Mouse (Mus musculus): ENCODE data around the gene F830045P16Rik. TPM values are rescaled to one million over a fixed set of nuclear protein-coding genes. Genes with fewer than 3 reads are reported as not detected.
"Not testable (repeated sequence)": the region's sequence is repeated elsewhere in the genome, so short reads cannot be mapped to it uniquely, and the experiment has no call there.

F830045P16Rik gene
- polyA plus RNA-seq, 1 experiment from 2014 or later, result not detected

DNA sequence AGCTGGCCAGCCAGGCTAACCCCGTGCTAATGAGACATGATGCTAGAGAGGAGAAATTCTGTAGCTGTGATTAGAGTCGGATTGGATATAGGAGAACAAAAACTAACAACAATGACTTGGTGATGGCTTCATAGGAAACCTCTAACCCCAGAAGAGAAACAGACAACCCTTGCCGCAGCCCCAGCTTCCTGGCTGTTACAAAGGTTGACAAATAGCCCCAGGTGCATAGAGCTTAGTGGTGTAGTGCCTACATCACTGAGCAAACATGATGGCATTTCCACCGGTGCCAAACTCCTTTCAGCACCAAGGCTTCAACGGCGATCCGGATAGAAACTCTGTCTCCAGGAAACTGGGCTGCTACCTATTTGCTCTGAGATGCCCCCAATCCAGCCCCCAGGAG lies 9.2 kb upstream of the F830045P16Rik start:
- no peak for DNase-seq (ENCODE audit: low spot score)

DNA sequence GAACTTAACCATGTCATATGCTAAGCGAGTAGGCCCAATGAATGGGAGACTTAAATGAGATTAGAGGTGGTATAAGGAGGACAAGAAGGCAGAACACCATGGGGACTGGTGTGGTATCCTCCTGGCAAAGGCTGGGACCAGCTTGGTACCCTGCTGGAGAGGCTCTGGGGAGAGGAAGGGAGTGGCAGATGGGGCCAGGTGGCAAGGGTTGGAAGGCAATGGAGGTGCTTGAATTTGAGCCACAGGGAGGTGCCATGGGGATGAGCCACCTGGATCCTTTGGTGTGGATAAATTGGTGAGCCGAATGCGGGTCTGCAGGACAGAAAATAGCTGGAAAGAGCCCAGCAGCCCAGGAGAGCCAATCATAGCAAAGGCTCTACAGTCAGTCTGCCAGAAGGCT lies 8.5 kb upstream of the F830045P16Rik start:
- no peak for DNase-seq (ENCODE audit: low spot score)

DNA sequence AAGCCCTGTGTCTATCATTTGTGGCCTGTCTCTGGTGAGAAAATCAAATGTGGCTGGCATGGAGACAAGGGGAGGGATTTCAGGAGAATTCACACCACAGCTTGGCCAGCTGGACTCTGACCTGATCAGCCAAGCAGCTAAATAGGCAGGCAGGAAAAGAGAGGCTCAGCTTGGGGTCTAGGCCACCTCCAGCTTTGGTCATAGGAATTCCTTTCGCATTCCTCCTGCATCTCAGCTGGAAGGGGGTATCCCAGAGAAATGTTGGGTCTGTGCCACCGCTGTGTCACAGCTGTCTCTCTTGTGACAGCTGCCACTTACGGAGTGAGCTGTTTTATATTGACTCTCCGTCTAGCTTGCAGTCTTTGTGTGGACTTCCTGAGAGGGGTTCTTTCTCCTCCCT lies 8.0 kb upstream of the F830045P16Rik start:
- no peak for DNase-seq (ENCODE audit: low spot score)

DNA sequence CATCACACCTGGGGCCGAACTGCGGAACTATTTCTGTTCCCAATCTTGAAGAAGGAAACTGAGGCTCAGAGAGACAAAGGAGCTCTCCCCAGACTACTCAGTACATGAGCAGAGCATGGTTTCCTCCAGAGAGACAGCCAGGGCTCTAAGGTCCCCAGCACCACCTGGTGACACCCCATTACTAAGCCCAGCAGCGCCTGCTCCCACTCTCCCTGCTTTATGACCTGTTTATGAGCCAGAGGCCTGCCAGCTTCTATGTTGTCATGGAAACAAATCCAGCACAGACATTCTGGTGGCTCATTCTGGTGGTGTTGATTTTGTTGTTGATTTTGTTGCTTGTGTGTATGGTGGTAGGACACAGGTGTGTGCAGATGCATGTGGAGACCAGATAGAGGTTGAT lies 3.6 kb upstream of the F830045P16Rik start:
- DNase-seq (ENCODE audit: low spot score), result no peak

DNA sequence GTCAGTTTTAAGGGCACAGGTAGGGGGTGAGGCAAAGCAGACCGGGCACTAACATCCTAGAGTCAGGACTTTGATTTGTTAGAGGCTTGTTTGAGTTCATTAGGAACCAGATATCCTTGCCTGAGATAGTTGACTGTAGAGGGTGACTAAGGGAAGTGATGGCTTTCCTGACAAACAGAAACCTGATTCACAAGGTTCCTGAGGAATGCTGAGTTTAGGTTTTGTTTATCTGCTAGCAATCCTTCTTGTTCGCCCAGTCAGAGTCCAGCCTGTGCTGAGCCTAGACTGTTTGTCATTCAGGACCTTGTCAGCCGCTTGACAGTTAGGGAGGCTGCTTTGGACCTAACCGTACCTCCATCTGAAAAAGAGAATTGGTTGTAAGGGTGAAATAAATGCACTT lies 2.8 kb upstream of the F830045P16Rik start:
- no peak for DNase-seq (ENCODE audit: low spot score)

DNA sequence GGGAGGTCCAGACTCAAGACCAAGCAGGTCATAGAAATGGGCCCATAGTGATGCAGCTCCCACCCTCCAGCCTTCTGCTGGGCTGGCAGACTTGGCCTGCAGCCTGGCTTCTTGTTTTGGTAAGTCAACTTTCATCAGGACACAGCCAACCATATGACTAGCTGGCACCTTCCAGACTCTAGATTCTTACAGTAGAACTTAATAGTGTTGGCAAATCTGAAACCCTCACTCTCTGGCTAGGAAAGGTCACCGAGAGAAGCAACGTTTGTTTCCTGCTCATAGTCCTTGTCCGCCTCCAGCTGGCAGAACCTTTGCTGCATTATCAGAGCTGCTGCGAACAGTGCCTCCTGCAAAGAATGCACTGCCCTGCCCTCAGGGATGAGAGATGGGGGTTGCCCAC lies 1.5 kb upstream of the F830045P16Rik start:
- no peak for DNase-seq (ENCODE audit: low spot score)

DNA sequence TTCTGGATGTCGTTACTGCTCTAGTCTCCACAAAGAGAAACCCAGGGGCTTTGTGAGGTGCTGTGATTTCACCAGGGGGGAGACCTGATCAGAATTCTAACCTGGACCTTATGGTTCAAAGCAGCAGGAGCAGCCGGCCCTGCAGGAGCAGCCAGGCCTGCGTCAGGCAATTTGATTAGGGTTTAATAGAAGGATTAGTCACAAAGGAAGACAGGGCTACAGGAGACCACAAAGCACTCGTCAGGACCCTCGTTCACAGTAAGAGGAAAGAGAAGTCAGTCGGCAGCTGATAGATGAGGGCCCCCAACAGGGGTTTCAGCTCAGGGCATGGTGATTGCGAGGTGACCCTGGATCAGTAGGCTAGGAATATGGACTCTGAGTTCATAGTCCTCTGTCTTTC lies 958 bp upstream of the F830045P16Rik start:
- DNase-seq (ENCODE audit: low spot score), result no peak

DNA sequence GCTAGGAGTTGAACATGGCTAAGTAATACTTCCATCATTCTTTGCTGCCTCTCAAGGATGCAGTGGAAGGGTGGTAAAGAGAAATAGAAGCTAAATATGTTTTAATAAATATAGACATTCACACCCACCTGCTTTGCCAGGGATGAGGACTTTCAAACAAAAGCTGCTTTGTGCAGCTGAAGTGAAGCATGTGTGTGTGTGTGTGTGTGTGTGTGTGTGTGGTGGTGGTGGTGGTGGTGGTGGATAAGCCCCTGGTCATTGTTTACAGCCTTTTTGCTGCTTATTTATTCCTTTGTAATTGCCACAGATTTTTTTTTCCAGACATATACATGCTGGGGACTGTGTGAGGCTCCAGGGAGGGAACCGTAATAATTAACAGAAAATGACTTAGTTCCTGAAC lies 524 bp upstream of the F830045P16Rik start:
- no peak for DNase-seq (ENCODE audit: low spot score)

DNA sequence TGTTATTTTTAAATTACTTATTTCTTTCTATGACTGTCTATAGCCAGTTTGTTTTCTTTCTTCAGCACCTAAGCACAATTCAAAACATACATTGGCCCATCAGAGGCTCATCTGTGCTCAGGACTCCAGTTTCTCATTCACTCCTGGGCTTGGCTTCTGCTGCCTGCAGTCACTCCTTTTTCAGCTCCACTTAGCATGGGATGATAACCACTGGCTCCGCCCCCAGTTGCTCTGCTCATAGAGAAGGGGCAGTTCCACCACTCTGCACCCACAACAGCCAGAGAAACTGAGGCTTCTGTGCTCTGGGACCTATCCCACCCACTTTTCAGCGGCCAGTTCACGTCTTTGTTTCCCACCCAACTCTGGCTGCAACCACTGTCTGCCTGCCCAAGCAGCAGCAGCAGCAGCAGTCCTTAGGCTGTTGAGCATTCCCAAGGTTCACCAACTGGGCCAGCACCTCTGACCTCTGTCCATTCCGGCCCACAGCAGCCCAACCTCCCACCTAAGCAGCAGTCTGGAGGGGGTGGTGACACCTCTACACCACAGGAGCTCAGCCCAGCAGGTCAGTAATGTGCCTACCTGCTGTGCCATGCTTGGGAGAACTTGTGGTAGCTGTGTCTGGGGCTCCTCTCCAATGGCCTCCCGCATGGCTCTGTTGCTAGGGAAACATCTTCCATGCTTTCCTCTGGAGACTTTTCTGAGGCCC lies 1.4 kb downstream of the F830045P16Rik start:
- DNase-seq (ENCODE audit: low spot score), result no peak

DNA sequence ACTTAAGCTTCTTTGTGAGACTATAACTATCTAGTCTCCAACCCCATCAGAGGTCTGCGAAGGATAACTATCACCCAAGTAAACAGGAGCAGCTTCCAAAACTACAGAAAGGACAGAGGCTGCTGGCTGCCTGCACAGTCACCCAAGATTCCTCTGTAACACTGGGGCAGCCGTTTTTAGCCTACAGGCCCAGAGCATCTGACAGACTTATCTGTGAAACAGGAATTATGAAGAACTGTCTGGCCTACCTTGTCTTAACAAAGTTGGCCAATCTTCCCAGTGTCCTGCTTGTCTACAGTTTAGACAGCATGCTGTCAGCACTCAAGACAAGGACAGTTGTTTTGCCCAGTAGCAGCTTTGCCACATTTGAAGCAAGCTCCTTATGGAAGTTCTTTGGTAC lies 4.5 kb downstream of the F830045P16Rik start:
- DNase-seq (ENCODE audit: low spot score), result no peak

DNA sequence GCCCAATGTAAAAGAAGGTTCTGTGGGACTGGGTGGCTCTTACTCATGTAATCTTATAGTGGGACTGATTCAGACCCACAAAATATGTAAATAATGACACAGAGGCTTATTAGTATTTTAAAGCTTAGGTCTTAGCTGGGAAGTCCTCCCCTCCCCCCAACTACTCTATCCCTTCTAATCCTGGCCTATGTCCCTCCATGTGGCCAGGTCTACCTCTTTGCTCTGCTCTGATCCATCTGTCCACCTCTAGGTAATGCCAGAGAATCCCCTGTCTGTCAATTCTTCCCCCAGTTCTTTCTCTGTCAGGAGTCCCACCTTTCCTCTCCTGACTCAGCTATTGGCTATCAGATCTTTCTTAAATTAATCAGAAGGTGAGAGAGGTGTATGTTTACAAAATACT lies 5.3 kb downstream of the F830045P16Rik start:
- no peak for DNase-seq (ENCODE audit: low spot score)

DNA sequence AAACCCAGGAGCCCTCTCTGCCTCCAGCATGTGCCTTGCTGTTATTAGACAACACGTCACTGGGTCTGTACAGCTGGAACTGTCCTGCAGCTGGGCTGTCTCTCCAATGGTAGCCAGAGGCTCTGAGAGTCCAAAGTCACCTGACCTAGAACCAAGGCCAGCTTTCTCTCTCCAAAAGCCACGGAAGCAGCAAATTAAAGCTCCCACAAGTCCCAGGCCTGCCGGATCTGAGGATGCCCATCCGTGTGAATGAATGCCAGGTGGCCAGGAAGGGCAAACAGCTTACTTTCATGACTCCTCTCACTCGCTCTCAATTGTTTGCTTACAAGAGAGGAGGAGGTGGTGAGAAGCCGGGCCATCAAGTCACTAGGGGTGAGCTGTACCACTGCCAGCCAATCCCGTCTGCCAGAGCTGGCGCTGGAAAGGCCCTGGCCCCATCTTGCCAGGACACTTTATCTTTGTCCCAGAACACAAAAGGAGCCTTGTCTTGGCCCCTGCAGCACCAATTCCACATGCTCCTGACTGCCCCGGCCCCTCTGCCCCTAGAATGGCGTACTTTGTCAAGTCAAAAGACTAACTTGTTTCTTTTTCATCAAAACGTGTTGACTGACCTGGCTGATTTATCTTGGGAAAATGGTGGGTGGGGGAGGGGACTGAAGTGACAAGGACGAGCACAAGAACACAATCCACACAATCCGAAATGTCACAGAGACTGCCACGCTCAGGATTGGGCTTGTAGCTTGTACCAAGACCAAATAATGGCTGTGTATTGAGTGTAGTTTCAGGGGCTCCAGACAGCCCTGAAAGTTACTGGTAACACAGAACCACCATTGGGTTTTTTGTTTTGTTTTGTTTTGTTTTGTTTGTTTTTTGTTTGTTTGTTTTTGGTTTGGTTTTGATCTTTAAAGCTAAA lies 6.8 kb downstream of the F830045P16Rik start:
- no peak for DNase-seq (ENCODE audit: low spot score)

DNA sequence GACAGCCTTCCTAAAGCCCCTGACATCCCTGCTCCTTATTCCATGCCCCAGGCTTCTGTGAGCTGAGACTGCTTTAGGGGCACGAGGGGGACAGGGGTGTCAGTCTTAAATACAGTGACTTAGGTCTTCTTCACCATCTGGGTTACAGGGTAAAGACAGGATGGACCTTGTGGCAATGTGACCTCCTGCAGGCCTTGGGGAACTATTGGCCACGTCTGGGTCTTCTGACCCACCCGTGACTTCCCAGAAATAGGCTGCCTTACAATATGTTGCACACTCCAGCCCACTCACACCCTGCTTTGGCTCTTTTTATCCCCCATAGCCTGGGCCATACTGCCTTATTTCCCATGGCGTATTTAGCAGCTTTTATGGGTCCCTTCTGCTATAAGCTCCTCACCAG lies 8.5 kb downstream of the F830045P16Rik start:
- DNase-seq (ENCODE audit: low spot score), result no peak

DNA sequence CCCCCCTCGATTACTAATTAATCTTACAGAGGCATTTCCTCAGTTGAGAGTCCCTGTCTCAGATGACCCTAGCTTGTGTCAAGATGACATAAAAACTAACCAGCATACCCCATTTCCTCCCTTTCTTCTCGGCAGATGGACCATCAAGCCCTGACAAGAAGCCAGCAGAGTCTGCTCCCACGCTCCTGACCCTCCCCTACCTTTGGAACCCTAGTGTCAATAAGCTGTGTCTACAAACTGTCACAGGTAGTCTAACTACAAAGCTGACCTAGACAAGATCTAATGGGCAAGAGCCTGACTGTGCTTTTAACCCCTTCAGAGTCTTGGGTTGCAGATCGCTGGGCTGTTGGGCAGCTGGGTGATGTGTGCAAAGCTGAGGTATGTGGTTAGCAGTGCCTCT lies 10.1 kb downstream of the F830045P16Rik start:
- DNase-seq (ENCODE audit: low spot score), result no peak

DNA sequence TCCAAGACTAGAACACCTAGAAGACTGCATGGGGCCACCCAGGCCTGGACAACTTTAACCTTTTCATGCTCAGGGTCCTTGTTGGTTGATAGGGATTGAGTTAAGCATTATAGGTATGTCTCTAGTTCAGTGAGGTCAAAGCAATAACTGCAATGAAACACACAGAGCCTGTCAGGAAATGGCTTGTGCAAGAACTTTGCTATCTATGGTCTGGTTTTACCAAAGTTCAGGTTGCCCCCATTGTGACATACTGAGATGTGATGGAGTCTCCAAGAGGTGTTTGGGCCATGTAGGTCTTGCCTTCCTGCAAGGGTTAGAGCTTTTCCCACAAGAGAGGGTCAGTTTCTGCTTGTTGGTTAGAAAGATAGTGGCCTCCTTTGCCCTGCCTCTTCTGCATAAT lies 10.8 kb downstream of the F830045P16Rik start:
- DNase-seq (ENCODE audit: low spot score), result no peak

DNA sequence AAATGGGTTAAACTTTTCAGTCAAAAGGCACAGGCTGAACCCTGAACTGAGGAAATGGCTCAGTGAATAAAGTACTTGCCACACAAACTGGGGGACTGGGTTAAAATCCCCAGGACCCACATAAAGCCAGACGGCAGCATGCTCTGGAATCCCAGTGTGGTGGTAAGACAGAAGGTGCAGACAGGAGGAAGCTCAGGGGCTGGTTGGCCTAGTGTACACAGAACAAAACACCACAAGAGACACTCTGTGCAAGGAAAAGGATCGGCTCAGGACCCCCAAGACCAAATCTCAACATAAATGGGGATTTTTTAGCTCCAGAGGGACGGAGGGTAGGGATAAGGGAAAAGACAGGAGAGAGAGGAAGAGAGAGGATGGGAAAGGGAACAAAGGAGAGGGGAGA lies 17.9 kb downstream of the F830045P16Rik start:
- DNase-seq (ENCODE audit: low spot score), result no peak

DNA sequence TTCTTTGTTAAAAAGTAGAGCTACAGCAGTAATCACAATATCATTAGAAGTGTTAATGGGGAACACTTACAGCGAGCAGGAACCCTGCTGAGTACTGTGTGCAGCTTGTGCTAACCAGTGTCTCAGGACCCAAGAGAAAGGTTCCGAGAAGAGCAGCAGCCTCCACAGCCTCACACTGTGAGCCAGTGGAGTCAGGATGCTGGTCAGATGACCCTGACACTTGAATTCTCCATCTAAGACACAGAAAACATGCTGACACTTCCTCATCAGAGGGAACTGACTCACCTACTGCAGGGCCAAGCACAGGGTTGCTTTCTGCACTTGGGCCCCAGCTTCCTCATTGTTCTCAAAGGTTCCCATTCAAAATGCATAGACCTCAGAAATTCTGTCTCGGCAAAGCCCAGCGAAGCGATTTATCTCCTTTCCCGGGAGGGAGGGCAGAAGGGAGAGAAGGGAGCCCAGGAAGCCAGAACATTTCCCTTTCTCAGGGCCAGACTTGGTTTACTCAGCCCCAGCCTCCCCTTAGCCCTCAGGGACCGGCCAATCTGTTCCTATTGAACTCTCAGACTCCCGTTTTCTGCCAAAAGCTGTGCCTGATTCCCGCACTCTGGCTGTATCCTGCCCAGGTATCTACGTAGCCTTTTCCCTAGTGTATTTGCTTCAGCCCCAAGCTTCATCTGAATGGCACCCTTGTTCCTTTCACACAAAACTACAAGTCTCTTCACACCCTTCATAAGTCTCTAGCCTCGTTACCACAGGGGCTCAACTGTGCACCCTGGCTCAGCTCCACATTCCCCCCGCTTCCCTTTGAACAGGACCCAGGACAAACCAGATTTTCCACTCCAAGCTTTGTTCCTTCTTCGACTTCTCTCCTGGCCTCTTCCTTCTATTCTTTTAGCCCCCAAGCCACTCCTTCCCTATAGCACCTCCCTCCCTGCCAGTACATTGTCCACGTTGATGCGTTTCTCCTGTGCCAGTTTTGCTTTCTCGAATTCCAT lies 21.2 kb downstream of the F830045P16Rik start:
- no peak for DNase-seq (ENCODE audit: low spot score)

DNA sequence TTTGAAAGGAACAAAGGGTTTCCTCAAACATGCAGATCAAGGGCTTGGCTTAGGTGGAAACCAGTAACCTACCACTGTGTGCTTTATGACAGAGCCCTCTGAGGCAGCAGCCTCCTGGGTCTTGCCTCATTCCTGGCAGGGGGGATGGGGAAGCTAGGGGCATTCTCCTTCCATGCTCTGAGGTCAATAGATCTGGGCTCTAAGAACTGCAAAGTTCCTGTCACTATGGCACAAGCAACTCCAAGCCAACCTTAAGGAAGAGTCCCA lies 22.1 kb downstream of the F830045P16Rik start:
- DNase-seq (ENCODE audit: low spot score), result no peak

DNA sequence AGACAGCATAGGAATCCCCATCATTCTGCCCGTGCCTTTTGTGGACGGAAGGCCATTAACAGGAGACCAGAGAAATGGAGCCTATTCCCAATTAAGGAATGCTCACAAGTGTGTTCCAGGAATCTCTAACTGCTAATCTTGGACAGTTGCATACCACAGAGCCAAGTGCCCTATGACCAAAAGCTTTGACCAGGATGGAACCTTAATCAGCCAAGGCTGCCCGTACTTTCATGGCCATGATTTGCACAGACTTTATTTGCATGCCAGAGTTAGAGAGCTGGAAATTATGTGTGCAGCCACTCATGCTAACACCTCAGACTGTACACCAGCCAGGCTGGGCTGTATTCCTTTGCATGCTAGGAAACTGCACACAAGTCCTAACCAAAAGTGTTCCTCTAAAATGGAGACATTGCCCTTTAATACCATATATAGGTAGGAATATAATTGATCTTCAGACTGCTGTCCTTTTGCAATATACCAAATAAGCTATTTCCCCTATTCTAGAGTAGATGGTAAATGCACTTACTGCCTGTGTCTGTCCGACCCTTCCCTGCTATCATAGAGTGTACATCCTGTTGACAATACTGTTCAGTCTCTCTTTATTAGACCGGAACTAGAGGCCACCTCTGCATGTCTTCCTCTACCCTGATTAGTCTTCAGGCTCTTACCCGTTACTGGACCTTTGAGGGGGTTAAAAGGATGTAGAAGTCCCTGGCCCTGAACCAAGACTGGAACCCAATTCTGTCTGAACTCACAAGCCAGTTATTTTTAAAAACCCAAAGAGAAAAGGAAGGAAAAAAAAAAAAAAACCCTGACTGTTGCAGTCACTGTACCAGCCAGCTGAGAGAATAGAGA lies 22.6 kb downstream of the F830045P16Rik start:
- DNase-seq (ENCODE audit: low spot score), result no peak

DNA sequence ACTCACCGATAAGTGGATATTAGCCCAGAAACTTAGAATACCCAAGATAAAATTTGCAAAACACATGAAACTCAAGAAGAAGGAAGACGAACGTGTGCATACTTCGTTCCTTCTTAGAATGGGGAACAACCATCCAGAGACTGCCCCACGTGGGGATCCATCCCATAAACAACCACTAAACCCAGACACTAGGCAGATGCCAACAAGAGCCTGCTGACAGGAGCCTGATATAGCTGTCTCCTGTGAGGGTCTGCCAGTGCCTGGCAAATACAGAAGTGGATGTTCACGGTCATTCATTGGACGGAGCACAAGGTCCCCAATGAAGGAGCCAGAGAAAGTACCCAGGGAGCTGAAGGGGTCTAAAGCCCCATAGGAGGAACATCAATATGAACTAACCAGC lies 24.3 kb downstream of the F830045P16Rik start:
- not testable (repeated sequence) for DNase-seq (ENCODE audit: low spot score)

DNA sequence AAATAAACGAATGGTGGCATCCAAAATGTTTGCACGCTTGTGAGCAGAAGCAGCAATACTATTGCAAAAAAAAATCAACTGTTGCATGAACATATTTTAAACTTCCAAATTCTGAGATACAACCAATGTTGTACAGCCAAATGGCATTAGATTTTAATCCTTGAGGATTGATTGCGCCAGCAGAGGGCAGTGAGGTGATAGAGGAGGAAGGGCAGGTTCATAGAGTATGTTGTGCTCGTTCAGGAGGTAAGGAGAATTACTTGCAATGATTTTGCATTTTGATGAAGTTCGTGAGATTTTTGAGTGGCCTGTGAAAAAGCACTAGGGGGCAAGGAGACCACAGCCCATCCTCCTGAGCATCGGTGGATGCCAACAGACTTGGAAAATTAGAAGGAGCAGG lies 33.8 kb downstream of the F830045P16Rik start:
- no peak for DNase-seq (ENCODE audit: low spot score)

Data from thymus, postnatal 0 days (tissue).